Mouse (Mus musculus) myocyte (in vitro differentiated cells): ENCODE results near the gene Cacna1i.

ENCODE experiments used
- CEBPB ChIP-seq: IDR thresholded peaks from 2 replicates; pipeline ENCODE4 v1.6.1; 2011; ENCODE audit warnings: mild to moderate bottlenecking, moderate library complexity; ENCODE audit not compliant: poor library complexity, insufficient read depth, severe bottlenecking
- E2F4 ChIP-seq: IDR thresholded peaks from one replicate; pipeline ENCODE4 v1.6.1; 2011; ENCODE audit warnings: mild to moderate bottlenecking, control low read depth, moderate library complexity; ENCODE audit not compliant: insufficient read depth
- MAX ChIP-seq: IDR thresholded peaks from one replicate; pipeline ENCODE4 v1.6.1; 2011; ENCODE audit warnings: low read depth, mild to moderate bottlenecking, control low read depth
- MYOD1 ChIP-seq, 3 experiments: IDR thresholded peaks; one replicate each; pipeline ENCODE4 v1.6.1; 2011; ENCODE audit warnings: control low read depth in 2 of 3, low read depth in 2 of 3, mild to moderate bottlenecking in 2 of 3, moderate library complexity in 1 of 3; ENCODE audit not compliant: insufficient read length in 2 of 3, control insufficient read depth in 1 of 3
- MYOG ChIP-seq, 3 experiments: IDR thresholded peaks; one replicate each; pipeline ENCODE4 v1.6.1; 2011; ENCODE audit warnings: control low read depth in 2 of 3, low read depth in 2 of 3, mild to moderate bottlenecking in 2 of 3; ENCODE audit not compliant: insufficient read length in 2 of 3, control insufficient read depth in 1 of 3, insufficient read depth in 1 of 3
- POLR2A ChIP-seq: IDR thresholded peaks from one replicate; pipeline ENCODE4 v1.6.1; 2011; ENCODE audit warnings: low read depth, mild to moderate bottlenecking, control low read depth, moderate library complexity; ENCODE audit not compliant: insufficient read length
- POLR2AphosphoS2 ChIP-seq: IDR thresholded peaks from one replicate; pipeline ENCODE4 v1.6.1; 2011; ENCODE audit warnings: low read depth, control low read depth; ENCODE audit not compliant: insufficient read length
- REST ChIP-seq: IDR thresholded peaks from one replicate; pipeline ENCODE4 v1.6.1; 2011; ENCODE audit warnings: mild to moderate bottlenecking, control low read depth, moderate library complexity; ENCODE audit not compliant: insufficient read depth, insufficient read length
- SRF ChIP-seq: IDR thresholded peaks from one replicate; pipeline ENCODE4 v1.6.1; 2011; ENCODE audit warnings: low read depth; ENCODE audit not compliant: control insufficient read depth, insufficient read length
- TCF12 ChIP-seq: IDR thresholded peaks from one replicate; pipeline ENCODE4 v1.6.1; 2011; ENCODE audit warnings: mild to moderate bottlenecking, control low read depth; ENCODE audit not compliant: poor library complexity, insufficient read depth, severe bottlenecking
- TCF3 ChIP-seq: IDR thresholded peaks from one replicate; pipeline ENCODE4 v1.6.1; 2011; ENCODE audit warnings: low read depth, control low read depth; ENCODE audit not compliant: insufficient read length
- USF1 ChIP-seq: IDR thresholded peaks from one replicate; pipeline ENCODE4 v1.6.1; 2011; ENCODE audit warnings: low read depth, mild to moderate bottlenecking, control low read depth, moderate library complexity

GRCm38 (mm10) chr15:80288036-80288435 is 998 bp downstream of the Cacna1i start:
- TF ChIP-seq MYOG (IDR thresholded peaks at IDR 0.05; ENCODE audit: control insufficient read depth in 1 of 3, insufficient read depth in 1 of 3, insufficient read length in 2 of 3, low read depth in 2 of 3), result no peak
- TF ChIP-seq CEBPB, result no peak
- no peak for TF ChIP-seq REST
- no peak for TF ChIP-seq POLR2A
- TF ChIP-seq TCF12, result no peak
- TF ChIP-seq MAX, result no peak
- TF ChIP-seq USF1, result no peak
- TF ChIP-seq MYOD1 (IDR thresholded peaks at IDR 0.05; ENCODE audit: control insufficient read depth in 1 of 3, insufficient read length in 2 of 3, low read depth in 2 of 3), result no peak
- TF ChIP-seq E2F4, result no peak
- TF ChIP-seq SRF, result no peak
- no peak for TF ChIP-seq POLR2AphosphoS2
- TF ChIP-seq TCF3, result no peak
